Mouse (Mus musculus) urinary bladder, postnatal 25 days (tissue): ENCODE measurements around the gene Tsc22d1.

Experiments
- DNase-seq: peaks from one replicate; pipeline ENCODE4 v3.0.0; 2022; ENCODE audit warnings: low spot score

Tsc22d1 gene

DNA sequence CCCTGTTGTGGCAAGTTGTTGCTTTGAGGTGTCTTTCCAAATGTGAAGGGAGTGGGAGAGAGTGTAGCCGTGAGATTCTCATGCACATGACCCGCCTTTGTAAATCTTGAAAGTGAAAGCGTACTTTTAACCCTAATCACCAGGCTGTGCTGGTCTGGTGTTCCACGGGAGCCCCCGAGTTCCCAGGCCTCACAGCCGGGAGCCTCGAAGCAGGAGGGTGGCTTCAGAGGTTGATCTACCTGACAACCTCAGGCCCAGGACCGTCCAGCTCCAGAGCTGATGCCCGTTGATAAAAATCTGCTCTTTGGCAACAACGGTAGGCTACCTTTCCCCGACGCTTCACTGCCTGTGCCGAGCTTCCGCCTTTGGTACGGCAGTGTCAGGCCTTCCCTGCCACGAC is 72.8 kb downstream of the Tsc22d1 start:
- DNase-seq, result no peak

DNA sequence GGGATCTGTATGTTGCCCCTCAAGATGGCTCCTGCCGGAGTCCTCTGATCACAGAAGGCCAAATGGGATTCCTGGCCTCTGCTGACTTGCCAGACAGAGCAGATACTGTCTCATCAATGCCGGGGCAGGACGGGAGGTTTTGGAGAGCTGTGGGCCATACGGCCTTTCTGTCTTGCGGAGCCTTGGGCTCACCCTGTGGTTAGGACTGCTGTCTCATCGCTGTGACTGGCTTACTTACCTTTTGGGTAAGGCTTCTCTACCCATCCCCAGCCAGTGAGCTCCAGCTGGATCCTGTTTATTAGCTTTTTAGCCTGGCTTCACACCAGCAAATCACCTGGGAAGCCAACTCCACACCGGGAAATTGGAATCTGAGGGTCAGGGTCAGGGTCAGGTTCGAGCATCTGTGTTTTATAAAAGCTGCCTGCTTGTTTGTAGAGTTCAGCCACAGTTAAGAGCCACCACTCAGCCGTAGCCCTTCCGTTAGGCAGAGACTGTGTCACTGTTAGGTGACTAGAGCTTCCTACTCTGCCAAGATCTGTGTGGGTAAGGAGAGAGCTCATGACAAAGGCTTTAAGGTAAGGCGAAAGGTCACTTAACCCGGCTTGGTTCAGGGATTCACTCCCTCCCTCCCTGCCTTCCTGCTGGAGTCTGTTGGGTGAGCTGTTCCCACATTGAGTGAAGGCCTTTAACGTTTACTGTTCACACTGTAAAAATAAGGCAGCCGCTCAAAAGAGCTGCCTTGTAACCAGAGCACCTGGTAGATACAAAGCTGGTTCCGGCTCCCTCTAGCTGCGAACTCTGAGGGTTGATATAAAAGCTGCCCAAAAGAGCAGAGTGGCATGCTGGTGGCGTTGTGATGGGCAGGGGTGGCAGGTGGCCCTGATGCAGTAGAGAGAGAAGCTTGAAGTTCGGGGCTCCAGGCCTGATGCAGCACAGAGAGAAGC is 73.6 kb downstream of the Tsc22d1 start:
- no peak for DNase-seq

DNA sequence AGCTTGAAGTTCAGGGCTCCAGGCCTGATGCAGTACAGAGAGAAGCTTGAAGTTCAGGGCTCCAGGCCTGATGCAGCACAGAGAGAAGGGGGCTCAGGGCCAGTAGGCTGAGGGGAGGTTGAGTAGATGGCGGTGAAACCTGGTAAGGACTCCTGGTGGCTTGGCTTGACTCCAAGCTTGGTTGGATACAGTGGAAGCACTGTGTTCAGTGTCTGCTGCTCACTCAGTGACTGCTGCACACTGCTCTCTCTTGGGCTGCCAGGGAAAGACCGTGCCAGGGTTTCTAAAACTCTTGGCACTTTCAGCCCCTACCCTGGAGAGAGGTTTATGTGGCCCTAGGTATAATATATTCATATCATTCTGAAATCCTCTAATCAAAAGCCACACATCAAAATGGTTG is 74.4 kb downstream of the Tsc22d1 start:
- no peak for DNase-seq

DNA sequence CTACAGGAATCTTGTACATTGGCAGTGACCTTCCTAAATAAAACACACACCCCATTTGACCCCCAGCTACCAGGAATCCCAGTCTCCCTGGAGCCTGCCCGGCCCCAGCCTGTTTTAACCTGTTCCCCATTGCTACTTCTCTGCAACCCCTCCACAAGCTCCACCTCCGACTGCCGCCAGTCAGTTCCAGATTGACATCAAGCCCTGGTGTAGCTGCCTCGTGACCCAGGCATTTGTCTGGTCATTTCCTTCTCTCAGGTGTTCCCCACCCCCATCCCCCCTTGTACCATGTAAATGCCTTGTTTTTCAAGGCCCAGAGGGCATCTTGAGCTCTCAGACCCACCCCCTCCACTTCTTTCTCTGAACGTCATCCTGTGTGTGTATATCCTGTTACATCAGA is 80.3 kb downstream of the Tsc22d1 start:
- no peak for DNase-seq

DNA sequence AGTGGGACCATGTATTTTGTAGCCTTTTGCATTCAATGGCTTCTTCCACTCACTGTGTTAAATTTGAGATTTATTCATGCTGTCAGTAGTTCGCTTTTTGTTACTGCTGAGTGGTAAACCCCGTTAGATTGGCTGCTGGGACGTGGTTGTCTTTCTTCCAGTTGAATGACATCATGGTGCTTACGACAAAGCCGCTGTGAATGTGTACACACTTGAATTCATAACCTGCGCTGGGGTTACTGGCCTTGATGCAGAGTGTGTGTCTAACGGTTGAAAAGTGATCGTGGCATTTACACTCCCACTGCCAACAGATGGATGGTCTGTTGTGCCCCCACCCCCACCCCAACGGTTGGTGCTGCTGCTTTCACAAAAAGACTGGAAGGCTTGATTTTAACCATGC is 82.4 kb downstream of the Tsc22d1 start:
- no peak for DNase-seq

DNA sequence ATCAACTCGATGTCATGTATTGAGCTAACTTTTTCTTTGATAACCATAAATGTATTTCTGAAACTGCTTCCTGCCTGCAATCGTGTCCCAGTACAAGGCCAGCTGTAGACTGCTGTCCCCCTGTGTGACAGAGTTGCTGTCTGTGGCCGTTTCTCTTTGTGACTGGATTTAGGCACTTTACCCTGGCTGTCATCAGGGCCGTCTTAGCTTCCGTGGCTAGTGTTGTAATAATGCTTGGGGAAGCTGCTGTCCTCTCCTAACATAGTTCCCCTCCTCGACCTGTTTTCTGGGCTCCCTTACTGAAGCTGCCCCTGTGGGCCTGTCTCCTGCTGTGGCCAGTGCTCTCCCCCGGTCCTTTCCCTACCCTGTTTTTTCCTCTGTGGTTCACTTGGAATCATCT is 83.4 kb downstream of the Tsc22d1 start:
- no peak for DNase-seq

DNA sequence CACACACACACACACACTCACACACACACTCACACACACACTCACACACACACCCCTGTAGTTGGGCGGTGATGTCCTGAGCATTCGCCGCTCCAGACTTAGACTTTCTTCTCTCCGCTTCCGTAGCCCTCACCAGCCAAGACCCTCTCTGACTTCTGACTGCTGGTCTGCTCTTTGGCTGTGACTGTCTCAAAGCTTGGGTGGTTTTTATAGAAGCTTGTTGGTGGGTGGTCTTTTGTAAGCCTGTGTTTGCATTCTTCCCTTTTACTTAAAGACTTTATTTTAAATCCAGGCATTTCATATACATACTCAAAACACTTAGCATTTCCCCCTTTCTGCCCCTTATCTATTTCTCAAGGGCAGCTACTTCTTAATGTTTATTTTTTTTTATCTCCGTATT is 84.7 kb downstream of the Tsc22d1 start:
- DNase-seq, result no peak

DNA sequence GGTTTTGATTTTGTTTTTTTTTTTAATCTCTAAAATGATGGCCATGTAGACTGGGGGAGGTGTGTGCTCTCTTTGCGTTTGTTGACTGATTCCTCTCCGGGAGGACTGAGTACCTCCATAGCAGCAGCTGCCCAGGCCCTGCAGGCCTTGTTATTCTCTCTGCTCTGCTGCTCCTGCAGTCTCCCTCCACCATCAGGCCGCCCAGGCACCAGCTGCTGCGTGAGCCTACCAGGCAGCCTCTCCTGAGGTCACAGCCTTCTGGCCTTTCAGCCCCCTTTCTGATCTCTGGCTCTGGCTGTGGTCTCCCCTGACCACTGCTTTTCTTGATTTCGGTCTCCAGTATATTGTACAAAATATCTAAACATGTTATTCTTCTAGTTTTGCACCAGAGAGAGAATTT is 85.3 kb downstream of the Tsc22d1 start:
- no peak for DNase-seq

DNA sequence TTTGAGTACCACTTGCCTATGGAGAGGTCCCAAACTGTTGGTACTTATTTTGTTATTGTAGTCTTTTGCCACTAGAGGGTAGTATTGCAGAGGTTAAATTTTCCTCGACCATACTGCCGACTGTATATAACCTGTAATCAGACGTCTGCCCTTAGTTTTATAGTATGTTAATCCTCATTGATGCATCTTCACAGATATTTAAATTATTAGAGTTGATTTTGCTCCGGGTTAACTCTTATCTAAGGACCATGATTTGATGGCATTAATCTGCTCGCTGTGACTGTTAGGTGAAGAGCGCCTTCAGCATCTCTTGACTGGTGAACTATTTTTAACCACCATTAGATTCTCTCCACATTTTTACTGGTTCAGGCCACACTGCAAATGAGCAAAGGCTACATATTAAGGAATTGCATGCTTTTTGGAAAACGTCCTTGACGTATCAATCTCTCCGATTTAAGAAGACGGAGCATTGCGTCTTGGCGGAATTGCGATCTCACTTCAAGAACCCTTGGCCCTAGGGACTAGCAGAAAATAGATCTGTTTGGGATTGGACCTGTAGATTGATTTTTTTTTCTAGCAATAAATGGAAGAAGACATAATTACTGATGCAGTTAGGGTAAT is 88.6 kb downstream of the Tsc22d1 start:
- no peak for DNase-seq

DNA sequence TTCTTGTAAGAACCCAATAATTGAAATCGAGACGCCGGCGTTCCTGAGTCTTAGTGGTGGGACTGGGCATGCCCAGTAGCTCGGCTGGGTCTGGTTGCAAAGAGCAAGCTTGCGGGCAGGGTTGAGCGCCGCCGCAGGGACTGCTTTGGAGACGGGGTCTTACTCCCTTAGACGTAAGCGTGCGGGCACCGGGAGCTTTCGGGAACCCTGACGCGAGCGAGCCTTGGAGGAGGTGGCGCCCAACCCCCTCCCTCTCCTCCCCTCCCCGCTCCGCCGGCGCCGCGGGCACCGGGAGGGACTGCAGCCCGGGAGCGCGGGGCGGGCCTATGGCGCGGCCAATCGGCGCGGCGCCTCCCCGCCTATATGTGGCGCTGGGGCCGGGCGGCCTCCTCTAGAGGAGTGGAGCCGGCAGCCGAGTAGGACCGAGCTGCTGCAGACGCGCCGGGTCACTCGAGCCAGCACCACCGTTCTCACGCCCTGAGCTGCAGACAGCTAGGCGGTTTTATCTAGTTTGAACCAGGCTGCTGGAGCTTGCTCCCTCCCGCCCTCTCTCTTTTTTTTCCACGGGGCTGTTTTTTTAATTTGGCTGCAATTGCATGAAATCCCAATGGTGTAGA is 89.5 kb downstream of the Tsc22d1 start:
- peak; percentile 91 for DNase-seq

DNA sequence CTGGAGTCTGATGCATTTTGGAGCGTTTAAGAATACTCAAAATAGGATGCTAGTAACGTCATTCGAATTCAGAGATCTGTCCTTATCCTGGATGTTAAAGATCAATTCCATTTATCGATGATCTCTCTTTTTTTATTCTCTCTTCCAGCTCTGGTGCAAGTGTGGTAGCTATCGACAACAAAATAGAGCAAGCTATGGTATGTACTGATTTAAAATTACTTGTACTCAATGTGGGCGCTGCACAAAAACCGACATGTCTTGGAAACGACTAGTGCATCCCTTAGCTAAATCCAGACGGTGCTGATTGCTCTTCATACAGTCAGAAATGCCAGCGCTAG is 90.3 kb downstream of the Tsc22d1 start:
- no peak for DNase-seq

DNA sequence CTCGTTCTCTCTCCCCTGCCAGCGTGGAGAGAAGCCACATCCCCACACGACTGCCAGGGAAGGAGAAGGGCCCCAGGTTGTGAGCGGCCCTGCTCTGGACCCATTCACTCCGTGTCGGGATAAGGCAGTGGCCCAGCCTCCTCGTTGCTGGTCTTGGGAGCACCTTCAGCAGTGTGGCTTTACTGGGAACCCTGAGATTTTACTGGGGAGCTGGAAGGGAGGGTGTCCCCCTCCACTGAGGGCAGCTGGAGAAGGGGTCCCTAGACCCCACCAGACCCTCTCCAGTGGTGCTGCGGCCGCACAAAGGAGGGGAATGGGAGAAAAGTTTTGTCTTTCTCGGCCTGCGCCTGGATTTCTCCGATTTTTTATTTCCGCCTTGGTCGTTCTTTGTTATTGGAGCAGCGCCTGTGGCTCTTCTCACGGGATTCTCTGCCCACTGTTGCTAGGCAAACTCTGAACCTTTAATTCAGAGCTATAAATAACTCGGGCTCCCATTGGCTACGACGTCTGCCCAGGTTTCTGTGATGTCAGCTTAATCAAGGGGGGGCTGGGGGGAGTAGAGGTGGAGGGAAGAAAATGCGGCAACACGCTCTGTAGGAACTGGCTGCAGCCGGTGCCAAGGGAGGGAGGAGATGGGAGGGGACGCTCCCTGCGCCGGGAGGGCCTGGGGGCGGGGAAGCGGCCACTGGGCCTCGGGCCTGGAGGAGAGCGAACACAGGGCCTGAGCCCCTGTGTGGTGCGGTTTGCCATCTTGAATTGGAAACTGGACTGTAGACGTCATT is 90.9 kb downstream of the Tsc22d1 start:
- DNase-seq, result peak; percentile 72

DNA sequence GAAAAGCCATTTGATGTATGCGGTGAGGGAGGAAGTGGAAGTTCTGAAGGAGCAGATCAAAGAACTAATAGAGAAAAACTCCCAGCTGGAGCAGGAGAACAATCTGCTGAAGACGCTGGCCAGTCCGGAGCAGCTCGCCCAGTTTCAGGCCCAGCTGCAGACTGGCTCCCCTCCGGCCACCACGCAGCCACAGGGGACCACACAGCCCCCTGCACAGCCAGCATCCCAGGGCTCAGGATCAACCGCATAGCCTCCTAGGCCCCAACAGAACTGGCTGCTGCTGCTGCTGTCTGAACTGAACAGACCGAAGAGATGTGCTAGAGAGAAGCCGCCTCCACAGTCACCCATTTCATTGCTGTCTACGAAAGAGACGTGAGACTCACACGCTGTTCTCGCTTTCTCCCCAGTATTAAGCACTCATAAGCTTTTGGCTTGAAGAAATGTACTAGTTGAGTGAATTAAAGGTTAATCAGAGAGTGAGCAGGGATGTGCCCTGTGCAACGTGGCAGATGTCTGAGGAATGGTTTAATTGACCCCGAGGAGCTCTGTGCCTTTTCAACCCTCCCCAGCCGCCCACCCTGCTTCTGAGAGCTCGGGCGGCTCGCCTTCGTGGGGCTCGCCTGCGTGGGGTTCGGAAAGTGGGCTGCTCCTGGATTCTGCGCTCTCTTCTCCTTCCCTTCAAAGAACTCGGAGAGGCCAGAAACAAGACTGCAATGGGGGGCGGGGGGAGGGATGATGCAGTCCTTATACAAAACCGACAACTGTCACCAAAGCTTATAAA is 91.9 kb downstream of the Tsc22d1 start:
- DNase-seq, result peak; percentile 8

DNA sequence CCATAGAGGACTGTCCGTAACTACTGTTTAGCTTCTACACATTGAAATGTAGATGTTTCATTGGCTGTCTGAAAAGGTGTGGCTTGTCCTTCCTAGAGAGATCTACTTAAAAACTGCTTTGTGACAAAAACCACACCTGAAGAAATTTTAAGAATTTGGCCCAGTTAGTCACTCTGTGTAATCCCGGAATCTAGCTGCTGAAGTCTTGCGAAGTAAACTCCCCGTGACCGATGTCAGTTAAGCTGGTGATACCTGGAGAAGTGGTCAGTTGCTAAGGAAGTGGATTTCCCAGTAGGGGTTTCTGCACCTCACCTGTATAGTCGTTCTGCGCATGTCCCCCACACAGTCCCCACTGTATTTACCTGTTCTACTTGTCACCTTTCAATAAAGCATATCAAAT is 92.6 kb downstream of the Tsc22d1 start:
- DNase-seq, result no peak

DNA sequence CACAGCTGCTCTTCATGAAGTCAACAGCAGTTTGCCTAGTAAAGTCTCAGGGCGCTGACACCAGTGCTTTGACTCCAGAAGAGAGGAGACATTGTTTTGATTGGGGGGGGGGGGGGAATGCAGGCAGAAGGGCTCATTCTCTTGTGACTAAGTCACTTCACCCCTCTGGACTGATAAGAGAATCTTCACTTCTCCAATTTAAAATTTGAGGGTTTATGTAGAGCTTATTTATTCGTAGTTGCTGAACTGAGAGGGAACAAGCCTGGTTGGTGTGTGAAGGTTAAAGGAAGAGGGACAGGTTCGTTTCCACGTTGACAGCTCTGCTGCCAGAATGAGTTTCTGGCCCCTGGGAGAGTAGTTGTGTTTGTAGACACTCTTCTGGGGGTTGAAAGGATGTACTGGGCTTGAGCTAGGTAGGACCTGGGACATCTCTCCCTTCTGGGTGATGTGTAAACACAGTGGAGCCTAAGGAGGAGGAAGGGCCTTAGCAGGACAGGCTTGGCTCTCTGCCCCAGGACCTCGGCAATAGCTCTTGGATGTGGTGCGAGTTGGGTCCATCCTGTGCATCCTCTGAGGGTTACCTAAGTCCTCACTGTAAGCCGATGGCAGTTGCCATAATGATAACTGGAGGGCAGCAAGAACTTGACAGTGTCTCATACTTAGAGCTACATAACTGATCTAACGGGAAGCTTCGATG is 93.2 kb downstream of the Tsc22d1 start:
- DNase-seq, result no peak

DNA sequence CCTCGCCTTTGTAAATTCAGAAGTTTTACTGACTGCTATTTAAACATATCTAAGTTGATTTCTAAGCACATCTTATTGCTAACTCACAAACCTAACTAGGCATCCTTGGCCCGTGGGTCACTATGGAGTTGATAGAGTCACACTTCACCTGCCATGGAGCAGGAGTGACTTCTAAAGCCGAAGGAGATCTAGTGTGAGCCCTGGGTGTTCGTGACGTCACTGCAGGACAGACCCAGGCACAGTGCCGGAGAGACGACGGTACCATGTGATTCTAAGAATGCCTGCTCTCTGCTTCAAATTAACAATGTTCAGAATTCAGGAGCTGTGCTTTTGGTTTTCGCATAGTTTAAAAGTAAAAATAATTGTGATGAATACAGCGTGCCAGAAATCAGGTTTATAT is 93.9 kb downstream of the Tsc22d1 start:
- DNase-seq, result no peak

DNA sequence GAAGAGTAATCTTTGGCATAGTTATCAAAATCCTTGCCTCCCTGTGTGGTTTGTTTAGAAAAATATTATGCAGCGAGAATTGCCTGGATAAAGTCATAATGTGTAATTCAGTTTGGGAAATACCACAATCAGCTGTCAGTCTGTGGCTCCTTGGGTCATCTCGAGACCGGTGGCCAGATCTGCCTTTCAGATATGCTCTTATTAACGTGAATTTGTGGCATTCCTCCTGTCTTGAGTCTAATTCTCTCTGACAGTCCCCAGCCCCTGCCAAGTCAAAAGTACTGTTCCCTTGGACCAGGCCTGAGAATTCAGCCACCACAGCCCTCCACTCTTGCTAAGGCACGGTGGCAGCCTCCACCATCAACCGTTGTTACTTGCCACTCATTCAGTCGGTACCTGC is 97.2 kb downstream of the Tsc22d1 start:
- no peak for DNase-seq

DNA sequence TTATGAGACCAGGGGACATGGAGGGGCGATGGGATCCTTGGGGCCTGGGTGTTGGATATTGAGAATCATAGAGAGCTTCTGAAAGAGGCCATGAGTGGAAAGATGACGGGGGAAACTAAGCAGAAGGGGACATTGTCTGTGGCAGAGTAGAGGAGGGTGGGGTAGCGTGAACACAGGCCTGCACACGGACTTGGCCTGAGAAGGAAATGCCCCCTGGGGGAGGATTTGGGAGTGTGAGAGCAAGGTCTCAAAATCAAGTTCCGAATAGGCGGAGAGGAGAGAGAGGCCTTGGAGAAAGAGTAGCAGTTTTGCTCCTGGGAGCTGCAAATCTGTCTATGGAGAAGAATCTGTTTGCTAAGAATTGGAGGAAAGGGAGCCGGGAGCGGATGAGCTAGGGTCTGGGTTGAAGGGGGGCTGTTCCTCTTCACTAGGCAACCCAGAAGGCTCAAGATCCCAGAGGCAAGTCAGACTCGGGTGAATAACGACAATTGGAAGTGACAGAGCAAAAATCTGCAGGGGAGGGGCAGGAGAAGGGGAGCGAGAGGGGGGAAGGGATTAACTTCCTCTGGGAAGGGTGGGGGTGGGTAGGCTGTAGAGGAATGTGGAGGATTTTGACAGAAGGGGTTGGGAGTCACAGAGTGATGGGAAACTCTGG is 98.8 kb downstream of the Tsc22d1 start:
- DNase-seq, result no peak

DNA sequence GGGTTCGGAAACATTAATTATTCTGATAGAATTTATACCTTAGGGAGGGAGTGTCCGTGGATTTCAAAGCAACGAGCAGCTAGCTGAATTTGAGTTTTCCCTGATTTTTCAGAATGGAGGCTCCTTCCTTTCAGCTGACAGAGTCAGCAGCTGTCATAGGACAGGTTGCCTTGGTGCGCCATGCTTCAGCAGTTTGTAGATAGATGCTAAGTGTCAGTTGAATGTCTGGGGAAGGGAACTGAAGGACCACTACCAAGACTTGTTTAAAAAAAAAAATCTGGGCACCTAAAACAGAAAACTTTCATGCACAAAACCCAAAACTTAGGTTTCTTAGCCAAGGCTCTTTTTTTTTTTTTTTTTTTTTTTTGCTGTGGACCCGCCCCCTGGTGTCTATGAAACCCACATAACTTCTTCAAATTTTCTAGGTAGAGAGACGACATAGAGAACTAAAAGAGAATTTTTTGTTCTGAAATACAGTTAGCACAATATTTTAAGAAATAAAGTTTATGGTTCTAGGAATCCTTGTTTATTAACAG is 99.4 kb downstream of the Tsc22d1 start:
- no peak for DNase-seq

DNA sequence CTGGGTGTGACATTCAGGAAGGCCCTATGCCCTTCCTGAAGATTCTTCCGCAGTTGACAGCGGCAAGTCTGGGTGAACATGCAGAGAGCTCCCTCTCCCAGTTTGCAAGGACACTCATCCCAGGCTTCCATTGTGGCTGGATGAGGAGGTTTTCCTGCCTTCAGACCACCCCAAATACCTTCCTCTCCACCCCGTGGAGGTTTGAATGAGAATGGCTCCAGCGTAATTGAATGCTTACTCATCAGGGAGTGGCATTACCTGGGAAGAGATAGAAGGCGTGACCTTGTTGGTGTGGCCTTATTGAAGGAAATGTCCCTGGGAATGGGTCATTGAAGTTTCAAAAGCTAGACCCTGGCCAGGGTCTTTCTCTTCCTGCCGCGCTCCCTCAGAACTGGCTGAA is 100.9 kb downstream of the Tsc22d1 start:
- DNase-seq, result no peak
